Mouse (Mus musculus): Measurements from ENCODE around the gene Gm17428.

DNA sequence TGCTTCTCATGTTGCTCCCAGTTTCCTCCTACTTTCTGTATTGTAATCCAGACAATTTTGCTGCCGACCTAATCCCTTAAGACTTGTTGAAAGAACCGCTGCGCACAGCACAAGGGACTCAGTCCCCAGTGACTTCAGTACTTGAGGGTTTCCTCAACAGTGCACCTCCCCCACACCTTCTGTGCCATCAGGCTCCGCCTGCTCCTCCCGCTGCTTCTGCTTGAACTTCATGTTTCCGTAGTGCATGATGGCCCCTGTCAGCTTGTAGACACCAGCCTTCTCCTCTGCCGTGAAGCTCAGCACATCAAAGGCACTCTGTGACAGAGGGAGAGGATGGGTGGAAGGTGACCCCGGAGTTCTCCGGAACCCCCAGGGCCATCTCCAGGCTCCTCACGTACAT is 16.0 kb upstream of the Gm17428 start:
- TF ChIP-seq CTCF (IDR thresholded peaks at IDR 0.05; ENCODE audit: borderline replicate concordance, insufficient read depth, low read length) (no peak), POLR2A (IDR thresholded peaks at IDR 0.05; ENCODE audit: low read depth, low read length) (no peak)

Measured in embryonic fibroblast, embryonic 13.5 days (primary cell).